Mouse (Mus musculus): Measurements from ENCODE around the gene Mrpl49.

The Mrpl49 gene

DNA sequence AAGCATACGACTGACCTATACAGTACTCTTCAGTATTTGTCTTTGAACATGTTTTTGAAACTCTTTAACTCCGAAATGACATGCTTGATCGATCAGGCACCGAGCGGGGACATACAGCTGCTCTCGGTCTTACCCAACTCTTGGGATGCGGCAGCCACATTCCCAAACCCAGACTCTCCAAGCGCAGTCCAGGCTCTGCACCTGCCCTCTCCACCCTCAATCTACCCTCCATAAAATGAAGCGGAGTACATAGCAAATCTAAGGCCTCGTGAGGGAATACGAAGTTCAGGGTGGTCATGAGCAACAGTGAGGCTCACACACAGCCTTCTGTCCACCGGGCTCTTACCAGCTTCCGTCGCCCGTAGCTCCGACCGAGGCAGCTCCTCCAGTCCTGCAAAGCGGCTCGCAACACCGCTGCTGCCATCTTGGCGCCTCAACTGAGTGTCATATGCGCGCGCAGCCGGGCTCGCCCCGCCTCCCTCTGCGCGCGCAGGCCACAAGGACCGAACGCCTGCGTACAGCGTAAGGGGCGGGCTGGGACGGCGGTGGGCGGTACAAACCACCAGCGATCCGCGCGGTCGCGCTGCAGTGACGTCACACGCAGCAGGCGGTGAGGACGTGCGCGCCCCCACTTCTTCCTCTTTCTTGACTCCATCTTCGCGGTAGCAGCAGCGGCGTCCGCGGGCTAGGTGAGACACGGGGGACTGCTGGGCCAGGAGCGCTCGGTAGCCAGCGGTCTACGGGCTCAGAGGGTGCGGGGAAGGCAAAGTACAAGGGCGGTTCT, at the start of gene Mrpl49, which contains the start of gene Fau:
Gene Mrpl49 (minus strand): TSS at position 473 of the 784 bp plus-strand sequence.
Gene Fau (plus strand): TSS at position 532 of the 784 bp plus-strand sequence.
- DNase-seq (ENCODE audit: low read depth, low spot score), result peak; percentile 99

DNA sequence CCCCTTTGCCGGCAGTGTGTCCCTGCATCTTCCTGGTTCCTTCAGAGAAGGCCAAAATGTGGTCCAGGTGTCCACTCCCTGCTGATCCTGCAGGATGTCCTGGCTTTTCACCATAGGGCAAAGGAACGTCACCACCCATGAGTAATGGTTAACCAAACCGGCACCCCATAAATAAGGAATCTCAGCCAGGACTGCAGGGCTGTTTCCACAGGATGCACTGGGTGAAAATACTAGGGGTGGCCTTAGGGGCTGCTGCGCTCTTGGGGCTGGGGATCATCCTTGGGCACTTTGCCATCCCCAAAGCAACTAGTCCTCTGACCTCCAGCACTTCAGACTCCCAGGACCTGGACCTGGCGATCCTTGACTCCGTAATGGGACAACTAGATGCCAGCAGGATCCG, 48.0 kb upstream of the Mrpl49 start, which contains the start of gene Naaladl1:
Gene Naaladl1 (plus strand): TSS at position 197 of the 400 bp plus-strand sequence.
- no peak for DNase-seq (ENCODE audit: low read depth, low spot score)

DNA sequence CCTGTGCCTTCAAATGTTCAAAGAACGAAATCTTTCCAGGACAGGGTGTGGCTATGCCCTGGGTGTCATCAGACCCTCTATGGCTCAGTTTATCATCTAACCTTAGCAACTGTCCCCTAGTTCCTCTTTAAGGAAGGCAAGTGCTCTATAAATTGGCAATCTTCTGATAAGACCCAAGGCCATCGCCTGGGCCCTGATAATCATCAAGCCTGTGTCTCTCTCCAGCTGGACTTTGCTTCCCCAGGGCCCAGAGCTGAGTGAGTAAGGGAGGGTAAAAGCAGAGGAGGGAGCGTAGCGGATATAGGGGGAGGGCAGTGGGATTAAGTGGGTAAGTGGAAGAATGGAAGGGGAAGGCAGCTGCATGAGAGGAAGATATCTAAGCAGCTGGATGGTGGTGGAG, 46.9 kb upstream of the Mrpl49 start:
- no peak for DNase-seq (ENCODE audit: low read depth, low spot score)

DNA sequence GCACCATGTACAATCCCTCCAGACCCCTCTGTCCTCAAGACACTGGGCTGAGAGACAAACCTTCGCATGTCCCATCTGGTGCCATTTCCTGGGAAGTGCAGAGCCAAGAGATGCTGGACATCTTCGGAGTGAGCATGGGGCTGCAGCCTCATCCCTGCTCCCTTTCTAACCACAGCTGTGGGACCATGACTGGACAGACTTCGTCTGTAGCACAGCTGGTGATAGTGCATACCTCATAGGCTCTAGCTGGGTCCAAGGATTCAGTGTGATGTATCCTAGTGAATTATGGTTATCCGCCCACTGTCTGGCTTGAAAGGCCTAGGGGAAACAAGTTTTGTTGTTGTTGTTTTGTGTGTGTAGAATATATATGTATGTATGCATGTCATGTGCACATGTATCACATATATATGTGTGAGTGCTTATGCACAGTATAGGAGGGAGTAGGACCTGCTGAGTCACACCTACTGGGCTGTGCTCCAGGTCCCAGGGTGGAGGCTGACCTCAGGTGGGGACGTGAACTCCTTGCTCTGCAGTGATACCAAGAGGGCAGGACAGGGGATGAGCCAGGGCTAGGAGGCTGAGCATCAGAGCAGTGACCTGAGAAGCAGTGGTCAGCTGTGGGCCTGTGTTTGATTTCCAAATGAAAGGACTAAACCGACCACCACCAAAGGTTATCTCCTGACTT, 44.7 kb upstream of the Mrpl49 start:
- no peak for DNase-seq (ENCODE audit: low read depth, low spot score)

DNA sequence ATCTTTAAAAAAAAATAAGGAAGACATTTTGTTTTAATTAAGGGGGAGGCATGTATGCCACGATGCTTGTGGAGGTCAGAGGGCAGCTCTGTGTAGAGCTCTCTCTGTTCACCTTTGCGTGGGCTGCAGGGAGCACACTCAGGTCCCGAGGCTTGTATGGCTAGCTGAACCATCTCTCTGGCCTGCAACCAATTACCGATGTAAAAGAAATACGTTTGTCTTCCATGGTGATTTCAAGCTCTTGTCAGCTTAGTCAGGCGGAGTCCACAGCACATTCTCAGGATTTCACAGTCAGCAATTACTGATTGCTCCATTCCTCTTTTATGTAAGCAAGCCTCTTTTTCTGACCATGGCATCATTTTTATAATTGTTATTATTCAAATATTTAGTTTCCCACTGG, 43.6 kb upstream of the Mrpl49 start:
- DNase-seq (ENCODE audit: low read depth, low spot score), result no peak

DNA sequence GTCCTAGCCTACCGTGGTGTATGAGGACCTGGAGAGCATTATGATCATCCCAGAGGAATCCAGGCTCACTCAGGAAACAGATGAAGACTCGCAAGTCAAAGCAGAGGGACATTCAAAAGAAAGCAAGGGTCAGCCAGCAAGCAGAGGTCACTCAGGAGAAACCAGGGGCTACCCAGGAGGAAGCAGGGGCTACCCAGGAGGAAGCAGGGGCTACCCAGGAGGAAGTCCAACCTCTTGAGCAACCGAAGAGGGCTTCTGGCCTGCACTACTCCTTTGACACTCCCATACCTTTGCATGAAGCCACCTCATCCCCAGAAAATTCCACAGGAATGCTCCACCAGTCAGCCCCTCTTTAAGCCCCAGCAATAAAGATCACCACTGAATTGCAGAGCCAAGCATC, 40.3 kb upstream of the Mrpl49 start:
- no peak for DNase-seq (ENCODE audit: low read depth, low spot score)

DNA sequence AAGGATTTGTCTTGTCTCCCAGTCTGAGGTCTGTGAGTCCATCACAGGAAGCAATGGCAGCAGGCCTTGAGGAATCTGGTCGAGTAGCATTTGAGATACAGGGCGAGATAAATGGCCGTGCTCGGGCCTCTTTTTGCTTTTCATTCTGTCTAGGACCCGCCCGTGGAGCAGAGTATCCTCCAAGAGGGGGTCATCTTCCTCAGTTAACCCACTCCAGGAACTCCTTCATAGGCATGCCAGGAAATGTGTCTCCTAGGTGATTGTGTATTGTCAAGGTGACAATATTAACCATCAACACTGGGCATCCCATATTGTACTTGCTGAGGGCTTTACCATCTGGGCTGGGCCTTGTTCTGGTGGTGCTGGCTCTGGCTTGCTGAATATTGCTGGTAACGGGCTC, 36.5 kb upstream of the Mrpl49 start, which contains the start of gene AC131692.1:
Gene AC131692.1 (plus strand): TSS at position 301 of the 400 bp plus-strand sequence.
- DNase-seq (ENCODE audit: low read depth, low spot score), result no peak

DNA sequence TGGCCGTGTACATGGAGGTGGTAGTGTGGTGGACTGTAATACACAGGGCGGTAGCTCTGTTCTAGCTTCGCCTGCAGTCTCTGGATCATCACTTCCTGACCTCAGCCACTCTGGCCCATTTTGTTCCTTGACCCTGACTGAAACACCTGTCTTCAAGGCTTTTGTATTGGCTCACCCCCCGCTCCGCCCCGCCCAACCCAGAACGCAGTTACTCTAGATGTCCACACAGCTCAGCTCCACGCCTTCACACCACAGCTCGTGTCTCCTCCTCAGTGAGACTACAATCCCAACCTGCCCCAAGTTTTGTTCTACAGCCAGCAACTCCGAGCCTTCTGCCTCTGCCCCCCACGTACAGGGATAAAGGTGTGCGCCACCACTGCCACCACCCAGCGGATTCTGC, 31.3 kb upstream of the Mrpl49 start:
- DNase-seq (ENCODE audit: low read depth, low spot score), result no peak

DNA sequence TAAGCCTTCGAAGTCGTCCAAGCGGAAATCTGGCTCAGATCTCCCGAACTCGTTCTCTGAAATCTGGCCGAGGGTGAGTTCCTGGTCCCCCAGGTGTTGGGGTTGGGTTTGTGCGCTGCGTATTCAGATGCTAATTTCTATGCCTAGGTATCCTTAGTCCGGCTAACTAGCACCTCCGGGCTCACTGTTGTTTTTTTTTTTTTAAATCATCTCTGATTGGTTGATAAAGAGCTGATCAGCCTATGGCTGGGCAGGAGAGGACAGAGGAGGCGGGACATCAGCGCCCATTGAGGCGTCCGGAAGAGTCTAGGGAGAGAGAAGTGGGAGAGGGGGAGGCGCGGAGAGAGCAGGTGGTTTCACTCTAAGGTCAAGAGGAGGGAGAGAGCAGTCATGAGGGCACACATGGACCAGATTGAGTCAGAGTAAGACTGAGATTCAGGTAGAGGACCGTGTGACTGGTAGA, 27.9 kb upstream of the Mrpl49 start:
- DNase-seq (ENCODE audit: low read depth, low spot score), result peak; percentile 85

DNA sequence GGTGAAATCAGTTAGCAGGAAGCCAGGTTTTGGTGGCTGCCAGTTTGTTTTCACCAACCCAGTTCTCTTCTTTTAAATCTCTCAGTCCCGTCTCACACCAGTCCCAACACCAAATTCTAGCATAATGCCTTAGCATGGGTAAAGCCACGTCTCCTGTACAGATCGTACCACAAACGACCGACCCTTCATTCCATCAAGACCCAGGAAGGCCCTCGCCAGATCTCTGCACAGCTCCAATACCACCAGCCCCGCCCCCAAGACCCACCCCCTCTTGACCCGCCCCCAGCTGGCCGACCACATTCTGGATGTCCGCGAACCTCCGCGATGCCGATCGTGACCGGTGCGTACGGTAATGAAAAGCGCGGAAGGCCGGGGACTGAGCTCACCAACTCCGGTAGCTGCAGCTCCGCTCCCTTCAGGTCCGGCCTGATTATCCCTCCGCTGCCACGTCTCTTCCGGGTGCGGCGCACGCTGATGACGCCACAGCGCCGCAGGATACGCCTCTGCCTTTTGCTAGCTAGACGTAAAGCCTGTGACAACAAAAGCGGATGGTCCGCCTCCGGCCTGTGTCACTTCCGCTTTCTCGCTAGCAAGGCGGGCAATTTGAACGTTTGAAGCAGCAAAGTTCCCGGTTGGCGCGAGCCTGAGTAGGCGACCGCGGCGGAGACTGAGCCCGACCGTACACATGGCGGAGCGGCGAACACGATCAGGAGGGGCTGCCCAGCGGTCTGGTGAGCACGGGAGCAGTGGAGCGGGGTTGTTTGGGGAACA, 27.1 kb upstream of the Mrpl49 start, which contains the start of the genes Zfpl1 and Cdca5:
Gene Zfpl1 (minus strand): TSS at position 479 of the 771 bp plus-strand sequence.
Gene Cdca5 (plus strand): TSS at position 506 of the 771 bp plus-strand sequence.
- DNase-seq (ENCODE audit: low read depth, low spot score), result peak; percentile 100

DNA sequence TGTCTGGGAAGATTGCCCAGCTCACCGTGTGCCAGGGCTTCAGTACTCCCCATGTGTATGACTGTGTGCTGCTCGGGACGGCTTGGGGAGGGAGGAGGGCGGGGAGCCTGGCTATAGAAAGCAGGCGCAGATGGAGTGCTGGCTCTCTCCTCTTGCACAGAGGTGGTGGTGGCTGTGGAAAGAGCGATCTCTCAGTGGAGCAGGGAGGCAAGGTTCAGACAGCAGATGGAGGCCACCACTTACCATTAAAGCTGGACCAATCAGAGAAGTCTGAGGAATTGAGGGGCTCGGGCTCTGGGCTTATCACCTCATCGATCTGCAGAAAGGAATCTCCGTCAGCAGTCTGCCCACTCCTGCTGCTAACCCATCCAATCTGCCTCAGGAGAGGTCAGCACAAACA, 24.6 kb upstream of the Mrpl49 start, which contains the start of gene Gm28374:
Gene Gm28374 (minus strand): TSS at position 101 of the 400 bp plus-strand sequence.
- DNase-seq (ENCODE audit: low read depth, low spot score), result no peak

DNA sequence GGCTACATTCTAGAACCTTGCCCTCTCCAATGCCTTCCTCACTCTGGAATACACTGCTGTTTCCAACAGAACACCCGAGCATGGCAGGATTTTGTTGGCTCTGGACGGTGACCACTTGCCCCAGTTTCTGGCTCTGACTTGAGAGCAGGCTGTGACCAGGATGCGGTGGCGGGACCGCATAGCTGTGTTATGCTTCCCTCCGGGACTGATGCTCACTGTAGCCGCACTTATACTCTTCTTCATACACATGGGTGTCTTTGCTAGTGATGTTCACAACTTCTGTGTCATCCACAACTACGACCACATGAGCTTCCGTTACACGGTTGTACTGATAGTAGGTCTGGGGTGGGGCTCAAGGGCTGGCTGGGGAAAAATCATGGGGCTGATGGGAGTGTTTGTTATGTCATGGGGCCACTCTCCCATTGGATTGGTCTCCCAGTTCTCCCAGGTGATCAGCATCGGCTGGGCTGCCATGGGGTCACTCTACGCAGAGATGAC, 22.4 kb upstream of the Mrpl49 start, which contains the start of gene Tmem262:
Gene Tmem262 (plus strand): TSS at position 51 of the 498 bp plus-strand sequence.
- DNase-seq (ENCODE audit: low read depth, low spot score), result no peak

DNA sequence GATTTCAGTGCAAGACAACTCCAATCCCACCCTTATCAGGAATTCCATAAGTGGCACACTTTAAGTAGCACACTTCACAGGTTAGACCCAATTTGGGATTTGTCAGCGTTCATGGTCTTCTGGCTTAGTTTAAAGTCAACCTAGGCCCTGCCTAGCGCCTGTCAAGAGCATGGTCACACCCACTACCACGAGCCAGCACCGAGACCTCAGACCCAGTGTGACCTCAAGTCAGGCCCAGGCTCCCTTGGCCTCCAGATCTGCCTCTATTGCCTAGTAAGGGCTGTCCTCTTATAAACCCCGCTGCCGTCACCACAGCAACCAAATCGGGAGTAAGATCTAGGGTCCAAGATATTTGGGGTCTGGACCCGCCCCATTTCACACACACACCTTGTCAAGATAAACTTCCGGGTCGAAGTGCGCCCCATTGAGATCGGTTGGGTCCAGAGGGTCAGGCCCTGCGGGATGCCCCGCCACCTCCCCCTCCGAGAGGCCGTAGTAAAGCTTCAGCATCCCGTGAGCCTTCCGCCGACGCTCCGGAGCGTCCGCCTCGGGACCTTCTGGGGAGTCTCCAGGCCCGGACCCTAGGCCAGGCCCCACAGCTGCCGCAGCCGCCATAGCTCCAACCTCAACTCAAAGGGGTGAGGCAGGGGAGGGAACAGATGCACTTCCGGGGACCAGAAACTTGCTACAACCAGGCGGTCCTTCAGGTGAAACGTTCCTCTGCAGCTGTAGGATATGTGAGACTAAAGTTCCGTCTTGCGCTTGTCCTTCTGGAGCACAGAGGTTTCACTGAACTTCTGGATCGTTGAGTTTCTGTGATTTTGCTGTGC, 19.2 kb upstream of the Mrpl49 start, which contains the start of gene Vps51:
Gene Vps51 (minus strand): TSS at position 668 of the 830 bp plus-strand sequence.
- peak; percentile 86 for DNase-seq (ENCODE audit: low read depth, low spot score)

DNA sequence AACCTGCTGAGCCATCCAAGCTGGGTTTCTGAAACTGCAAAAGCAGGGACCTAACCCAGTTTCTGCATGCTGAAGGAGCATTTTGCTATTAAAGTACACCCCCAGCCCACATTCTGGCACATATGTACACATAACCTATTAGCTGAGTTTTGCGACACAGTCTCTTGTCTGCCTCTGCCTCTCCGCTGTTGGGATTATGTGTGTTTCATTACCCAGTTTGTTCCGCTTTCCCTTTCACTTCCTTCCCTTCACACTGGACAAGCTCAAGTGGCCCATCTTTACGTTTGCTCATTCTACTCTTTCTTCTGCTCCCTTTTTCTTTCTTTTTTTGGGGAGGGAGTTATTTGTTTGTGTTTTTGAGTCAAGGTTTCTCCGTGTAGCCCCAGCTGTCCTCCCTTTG, 16.3 kb upstream of the Mrpl49 start:
- DNase-seq (ENCODE audit: low read depth, low spot score), result no peak

DNA sequence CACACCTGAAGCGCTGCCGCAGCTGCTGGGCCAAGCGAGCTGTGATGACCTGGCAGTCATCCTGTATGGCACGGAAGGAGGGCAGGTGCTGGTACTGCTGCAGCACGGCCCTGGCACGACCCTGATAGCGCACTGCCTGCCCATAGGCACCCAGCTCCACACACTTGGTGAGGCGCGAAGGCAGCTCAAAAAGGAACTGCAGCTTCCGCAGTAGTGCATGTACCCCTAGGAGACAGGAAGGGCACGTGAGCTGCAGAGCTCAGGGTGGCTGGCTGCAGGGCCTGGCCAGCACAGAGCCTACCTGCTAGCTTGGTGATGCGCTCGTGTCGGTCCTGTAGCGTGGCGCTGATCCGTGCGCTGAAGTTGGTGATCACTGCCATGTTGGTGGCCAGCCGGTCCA, 13.7 kb upstream of the Mrpl49 start:
- DNase-seq (ENCODE audit: low read depth, low spot score), result no peak

DNA sequence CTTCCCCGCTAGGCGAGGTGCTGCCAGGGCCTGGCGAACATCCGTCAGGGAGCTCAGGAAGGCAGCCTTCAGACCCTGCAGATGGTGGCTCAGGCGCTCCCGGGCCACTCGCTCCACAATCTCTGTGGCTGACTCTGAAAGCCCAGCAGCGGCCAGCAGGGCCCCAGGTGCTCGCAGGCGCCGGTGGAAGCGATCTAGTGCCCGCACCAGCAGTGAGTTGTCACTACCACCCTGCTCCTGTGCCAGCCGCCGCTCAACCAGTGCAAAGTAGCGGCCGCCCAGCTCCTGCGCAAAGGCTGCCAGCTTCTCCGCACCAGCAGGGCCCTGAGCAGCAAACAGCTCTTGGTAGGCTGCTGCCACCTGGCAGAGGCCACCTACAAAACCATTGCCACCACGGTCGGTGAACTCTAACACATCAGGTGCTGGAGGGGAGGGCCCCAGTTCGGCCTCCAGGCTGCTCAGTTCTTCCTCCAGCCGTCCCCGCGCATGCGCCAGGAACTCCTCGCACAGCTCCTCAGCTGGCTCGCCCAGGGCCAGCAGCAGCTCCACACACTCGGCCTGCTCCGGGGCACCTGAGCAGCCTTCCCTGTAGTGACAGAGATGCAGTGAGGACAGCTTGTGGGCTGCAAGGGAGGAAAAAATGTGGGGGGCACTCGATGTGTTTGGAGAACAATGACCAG, 13.1 kb upstream of the Mrpl49 start:
- DNase-seq (ENCODE audit: low read depth, low spot score), result no peak

DNA sequence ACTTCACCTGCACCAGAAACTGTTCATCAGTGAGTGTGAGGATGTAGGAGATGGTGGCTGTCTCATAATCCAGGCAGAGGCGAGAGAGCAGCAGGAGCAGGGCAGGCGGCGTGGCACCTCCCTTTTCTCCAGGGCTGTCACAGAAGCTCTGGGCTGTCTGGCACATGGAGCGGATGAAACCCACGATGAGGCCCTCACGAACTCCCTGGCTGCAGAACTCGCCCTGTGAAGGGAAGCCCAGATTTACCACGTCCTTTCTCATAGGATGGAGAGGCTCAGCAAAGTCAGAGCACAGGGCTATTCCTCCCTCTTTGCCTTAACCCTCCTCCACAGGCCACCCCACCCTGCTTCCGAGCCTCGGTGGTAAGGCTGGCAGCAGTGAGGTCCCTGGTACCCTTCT, 12.3 kb upstream of the Mrpl49 start:
- no peak for DNase-seq (ENCODE audit: low read depth, low spot score)

DNA sequence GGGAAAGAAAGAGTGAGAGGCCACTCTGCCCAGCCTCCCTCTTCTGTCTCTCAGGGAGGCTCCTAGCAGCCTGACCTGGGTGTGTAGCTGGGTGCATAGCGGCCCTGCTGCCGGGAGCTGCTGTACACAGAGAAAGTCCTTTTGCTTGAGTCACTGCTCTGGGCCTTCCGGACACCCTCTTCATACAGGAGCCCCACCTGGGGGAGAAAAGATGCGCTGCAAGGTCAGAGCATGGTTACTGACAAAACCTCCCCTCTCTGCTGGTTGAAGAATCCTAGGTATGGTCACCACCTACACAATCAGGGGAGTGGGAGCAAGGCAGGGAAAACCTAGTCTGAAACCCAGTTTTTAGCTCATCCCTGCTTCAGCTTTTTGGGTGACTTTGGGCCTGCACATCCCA, 11.4 kb upstream of the Mrpl49 start:
- DNase-seq (ENCODE audit: low read depth, low spot score), result no peak

DNA sequence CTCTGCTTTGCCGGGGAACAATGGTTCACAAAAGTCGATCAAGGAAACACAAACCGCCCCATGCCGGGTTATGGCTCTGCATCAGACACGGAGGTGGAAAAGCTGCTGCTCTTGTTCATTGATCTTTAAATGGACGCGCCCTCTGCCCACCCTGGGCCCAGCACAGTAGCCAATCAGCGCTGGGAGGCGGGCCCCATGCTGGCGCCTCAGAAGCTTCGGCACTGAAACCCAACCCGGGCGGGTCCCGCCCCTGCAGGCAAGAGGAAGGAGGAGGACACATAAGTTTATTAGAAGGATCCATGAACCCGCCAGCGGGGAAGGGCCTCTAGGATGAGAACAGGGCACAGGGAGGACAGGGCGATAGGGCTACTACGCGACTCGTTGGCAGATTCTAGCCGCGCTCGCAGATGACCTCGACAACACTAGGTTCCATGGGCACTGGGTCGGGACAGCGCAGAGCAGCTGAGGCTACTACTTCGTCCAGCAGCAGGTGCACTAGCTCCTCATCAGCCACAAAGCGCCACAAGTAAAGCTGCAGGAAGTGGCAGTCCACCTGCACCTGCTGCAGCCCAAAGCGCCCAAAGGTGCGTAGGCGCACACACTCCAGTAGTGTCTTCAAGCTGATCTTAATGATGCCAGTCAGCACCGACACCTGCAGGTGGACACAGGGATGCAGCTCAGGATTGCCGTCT, 10.3 kb upstream of the Mrpl49 start, which contains the start of gene Tm7sf2:
Gene Tm7sf2 (minus strand): TSS at position 650 of the 692 bp plus-strand sequence.
- peak; percentile 94 for DNase-seq (ENCODE audit: low read depth, low spot score)

Data from mesoderm, embryonic 11.5 days (tissue).